Mouse (Mus musculus) gastrocnemius, postnatal 4 days (tissue): ENCODE measurements around the gene Obscn. TPM values are rescaled to one million over a fixed set of nuclear protein-coding genes. Genes with fewer than 3 reads are reported as not detected.
A peak's percentile ranks its signal among the peaks of the same experiment; 100 is the strongest.

ENCODE experiments used
- DNase-seq, 2 experiments: peaks; one replicate each; pipeline ENCODE4 v3.0.0; 2021 to 2022; ENCODE audit warnings: low spot score in 2 of 2, mixed read lengths in 2 of 2
- total RNA-seq, 2 experiments: library from RNA; stranded (reverse); gene quantifications; 2 replicates each; pipeline ENCODE4 v1.2.3; 2021

The Obscn gene
- total RNA-seq, 2 experiments from 2014 or later: 462 to 554 TPM

DNA sequence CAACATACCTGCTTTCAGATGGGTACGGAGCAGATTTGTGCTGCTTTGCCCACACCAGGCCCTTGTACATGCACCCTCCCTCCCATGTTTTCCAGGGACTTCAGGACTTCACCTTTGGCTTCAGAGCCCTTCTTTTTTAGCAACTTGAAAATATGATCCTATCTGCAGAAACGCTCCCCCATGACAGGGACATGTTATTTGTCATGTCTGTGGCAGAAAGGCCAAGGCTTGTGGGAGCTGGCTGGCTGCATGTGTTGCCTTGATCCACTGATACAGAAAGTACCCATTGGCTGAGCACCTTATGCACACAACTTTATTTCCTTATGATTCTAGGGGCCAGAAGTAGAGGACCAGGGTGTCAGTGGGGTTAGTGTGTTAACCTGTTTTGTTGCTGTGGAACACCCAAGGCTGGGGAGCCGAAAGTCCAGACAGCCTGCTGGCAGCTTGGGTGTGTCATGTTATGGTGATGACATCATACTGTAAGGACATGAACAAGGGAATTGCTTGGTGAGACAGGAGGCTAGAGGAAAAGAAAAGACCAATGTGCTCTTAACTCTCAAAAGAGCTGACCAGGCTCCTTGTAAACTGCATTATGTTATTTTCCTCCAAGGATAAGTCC is 150.8 kb downstream of the Obscn start:
- DNase-seq: no peak

DNA sequence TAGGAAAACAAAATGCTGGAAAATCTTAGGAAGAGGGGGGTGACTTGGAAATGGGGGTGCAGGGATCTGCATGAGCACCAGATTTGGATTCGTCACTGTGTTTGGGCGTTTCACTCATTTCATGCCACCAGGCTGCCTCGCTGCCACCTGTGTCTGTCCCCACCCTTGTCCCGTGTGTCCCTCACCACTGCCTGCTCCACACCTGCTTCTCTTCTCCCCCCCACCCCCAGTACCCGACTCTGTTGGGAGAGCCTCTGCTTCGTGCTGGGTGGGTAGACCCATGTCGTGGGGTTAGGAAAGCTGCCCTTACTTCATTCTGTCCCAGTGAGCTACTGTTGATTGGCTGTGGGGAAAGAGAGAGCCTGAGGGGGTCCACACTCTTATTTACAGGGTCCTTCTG is 151.5 kb downstream of the Obscn start:
- no peak for DNase-seq

DNA sequence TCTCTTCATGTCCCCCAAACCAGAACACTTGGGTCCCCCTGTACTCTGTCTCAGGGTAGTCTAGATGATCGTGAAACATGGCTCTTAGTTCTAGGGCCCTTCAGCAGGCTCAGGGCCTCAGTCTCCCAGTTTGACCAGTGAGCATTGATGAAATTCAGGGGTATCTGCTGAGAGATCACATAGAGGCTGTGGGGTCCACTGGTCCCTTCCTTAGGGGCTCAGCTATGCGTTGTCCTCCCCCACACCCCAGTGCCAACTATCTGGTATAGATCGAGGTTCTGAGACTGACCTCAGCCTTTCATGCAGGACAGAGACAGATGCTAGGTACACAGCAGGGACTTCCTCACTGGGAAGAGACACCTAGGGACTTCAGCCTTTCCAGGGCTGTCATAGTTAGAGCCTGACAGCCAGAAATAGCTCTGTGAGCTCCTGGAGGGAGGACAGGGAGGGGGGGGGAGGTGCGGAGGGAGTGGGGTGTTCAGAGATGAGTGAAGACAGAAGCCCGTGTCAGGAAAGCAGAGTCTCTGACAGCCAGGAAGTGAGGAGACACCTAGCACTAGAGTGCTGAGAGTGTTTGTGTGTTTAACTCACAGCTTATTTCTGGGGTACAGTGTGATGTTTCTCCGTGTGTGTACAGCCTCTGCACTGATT is 152.4 kb downstream of the Obscn start:
- no peak for DNase-seq

DNA sequence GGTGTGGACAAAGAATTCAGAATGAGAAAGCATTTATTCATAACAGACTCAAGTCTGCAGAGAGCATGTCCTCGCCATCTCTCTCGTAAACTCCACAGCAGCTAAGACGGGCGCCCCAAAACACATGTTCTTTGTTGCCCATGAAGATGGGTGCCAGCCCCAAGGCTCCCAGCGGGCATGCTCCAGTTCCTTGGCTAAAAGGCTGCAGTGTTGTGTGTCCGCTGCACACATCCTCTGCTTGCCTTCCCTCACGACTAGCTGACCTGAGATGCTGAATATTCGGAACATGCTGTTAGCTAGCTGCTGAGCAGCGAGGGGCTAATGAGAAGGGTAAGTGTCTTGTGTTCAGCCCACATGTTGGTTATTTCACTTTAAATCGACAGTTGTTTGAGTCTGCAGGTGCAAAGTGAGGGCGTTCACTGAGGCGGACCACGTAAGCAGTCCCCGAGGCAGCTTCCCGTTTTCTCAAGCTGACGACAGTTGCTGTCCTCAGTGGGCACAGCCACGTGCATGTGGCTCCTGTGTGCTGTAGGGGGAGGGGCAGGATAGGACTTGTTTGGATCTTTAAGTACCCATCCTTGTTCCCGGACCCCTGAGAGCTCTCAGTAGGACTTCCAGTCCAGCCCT is 153.6 kb downstream of the Obscn start:
- no peak for DNase-seq

DNA sequence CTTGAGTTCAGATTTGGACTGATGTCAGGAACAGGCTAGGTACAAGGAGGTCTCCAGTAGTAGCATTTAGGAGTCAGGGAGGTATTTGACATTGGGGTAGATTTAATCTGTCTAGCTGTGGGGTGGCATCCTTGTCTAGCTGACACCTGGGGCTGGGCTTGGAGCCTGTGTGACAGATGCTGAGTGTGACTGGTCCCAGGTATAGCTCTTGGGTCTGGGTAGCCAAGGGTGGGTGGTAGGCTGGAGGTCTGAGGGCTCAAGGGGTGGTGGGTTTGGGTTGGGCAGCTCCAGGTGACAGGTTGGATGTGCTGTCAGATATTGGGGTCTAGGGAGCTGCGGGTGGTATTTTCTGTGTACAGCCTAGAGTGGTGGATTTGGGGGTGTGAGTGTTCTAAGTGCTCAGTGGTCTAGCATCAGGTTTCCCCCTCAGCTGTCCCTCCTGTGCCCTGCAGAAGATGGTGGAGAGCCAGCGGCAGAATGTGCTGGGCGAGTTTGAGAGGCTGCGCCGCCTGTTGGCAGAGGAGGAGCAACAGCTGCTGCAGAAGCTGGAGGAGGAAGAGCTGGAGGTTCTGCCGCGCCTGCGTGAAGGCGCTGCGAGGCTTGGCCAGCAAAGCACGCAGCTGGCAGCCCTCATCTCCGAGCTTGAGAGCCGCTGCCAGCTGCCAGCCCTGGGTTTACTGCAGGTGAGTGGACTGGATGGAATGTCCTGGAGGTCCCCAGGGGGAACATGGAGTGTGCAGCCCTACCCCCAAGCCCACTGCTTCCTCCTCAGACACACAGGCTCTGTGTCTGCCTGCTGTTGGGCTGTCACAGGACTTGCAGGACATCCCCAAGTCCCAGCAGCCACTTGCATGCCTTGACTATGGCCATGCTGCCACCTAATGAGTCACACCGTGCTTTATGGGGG is 154.4 kb downstream of the Obscn start:
- peak; percentile 42 to 80 for DNase-seq

DNA sequence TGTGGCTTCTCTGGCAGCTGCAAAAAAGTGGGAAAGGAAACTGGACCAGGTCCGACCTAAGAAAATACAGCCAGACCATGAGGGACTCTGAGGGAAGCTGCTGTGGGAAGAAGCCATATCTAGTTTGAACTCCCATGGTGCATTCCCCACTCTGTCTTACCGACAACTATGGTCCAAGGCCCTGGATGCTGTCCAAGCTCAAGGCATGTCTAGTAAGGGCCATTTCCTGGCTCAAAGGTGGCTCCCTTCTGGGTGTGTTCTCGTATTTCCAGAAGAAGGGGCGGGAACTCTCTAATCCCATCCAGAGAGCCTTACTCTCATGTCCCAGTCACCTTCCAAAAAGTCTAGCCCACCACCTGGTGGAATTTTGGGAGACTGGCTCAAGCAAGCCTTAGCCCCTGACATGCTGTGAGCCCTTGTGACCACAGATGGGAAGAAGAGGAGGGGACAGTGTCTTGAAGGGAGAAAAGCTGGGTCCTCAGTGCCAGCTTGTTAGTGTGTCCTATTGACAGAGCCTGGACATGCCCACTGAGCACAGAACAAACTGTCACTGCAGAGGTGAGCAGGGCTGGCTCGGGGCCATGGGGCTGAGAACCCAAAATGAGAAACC is 155.7 kb downstream of the Obscn start:
- DNase-seq: no peak

DNA sequence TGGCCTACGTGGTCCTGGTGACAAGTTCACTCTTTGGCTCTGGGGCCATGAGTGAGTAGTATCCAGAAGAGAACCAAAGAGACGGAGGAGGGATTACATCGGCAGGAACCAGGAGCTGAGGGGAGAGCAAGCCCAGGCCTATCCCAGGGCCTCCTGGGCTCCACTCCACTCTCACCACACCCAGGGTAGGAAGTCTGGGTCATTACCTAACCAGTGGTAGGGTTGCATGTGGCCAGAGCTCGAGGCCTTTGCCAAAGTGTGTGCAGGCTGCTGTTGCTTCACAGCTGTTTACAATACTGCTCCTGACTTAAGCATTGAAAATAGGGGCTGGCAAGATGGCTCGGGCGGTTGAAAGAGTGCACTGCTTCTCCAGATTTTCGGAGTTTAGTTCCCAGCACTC is 156.5 kb downstream of the Obscn start:
- no peak for DNase-seq

DNA sequence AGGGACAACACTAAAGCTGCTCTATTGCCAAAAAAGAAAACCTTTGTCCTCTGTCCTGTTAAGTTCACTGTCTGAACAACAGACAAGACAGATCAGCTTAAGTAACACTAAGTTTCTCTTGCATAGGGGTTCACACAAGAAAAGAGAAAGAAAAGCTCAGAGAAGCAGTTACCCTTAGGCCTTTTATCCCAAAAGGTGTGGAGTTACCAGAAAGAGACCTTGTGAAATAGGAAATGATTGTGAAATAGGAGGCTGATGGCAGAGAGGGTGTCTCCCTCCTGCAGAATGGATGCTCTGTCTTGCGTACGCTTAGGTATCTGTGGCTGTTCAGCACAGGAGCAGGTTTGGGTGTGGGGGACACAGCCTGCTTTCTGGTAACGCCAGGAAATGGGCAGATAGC is 157.0 kb downstream of the Obscn start:
- no peak for DNase-seq

DNA sequence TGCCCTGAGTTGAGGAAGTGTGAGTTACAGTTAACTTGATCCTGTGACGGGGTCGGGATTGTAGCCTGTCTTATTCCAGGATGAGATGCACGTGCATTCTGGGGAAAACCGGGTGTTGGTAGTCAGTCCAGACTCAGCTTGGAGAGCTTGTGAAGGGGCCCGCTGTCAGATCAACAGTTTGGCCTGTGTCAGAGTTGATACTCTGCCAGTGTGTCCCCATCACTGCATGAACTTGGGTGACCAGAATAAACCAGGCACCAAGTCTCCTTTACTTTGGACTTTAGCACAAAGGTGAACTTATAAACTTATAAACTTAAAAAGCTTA is 157.5 kb downstream of the Obscn start:
- DNase-seq: no peak

DNA sequence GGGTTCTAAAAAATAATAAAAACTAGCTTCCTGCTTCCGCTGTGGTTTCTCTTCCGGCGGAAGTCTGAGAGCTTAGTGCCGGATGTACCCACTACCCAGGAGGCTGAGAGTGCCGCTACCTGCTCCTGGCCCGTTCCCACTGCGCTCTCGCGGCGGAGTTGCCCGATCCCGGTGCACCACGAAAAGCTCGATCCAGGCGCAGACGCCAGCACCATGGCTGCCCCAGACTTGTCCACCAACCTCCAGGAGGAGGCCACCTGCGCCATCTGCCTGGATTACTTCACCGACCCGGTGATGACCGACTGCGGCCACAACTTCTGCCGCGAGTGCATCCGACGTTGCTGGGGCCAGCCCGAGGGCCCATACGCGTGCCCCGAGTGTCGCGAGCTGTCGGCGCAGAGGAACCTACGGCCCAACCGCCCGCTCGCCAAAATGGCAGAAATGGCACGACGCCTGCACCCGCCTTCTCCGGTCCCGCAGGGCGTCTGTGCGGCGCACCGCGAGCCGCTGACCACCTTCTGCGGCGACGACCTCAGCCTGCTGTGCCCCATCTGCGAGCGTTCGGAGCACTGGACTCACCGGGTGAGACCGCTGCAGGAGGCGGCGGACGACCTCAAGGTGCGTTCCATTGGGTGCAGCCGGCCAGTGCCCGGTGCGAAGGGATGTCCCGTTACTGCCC is 158.0 kb downstream of the Obscn start, which contains the start of gene Trim11:
Trim11 (plus strand) TSS at position 67 of the 679 bp plus-strand sequence.
- DNase-seq: peak; percentile 27 to 56

DNA sequence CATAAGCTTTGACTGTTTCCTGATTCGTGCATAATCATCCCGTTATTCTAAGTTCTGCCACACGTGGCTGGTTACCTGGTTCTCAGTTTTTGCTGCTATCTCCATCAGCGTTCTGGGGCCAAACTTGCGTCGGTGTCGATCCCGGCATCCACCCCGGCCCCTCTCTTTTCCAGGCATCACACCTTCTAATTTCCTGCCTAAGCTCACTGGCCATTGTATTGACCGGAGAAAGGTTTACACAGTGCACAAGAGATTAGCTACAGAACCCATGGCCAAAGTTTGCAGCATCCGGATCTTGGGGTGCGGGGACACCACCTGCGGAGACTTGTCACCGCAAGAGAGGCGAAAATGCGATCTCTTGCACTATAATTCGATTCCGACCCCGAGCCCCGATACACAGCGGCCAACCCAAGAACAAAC is 158.6 kb downstream of the Obscn start:
- DNase-seq: no peak

DNA sequence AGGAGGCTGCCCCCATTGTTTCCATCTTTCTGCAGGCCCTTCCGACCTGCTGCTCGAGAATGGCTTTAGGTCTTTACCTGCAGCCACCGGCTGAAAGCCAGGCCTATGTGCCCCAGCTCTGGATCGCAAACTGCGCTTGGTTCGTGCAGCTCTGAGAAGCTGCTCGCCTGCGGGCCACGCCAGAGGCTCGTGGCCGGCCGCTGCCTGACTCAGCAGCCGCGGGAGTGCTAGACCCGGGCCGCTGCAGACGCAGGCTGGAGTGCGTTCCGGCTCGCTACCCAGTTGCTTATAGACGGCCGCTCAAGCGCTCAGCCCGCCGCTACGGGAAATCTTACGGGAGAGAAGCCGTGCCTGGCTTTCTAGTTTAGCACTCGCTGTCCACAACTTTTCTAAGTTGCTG is 159.1 kb downstream of the Obscn start:
- no peak for DNase-seq

DNA sequence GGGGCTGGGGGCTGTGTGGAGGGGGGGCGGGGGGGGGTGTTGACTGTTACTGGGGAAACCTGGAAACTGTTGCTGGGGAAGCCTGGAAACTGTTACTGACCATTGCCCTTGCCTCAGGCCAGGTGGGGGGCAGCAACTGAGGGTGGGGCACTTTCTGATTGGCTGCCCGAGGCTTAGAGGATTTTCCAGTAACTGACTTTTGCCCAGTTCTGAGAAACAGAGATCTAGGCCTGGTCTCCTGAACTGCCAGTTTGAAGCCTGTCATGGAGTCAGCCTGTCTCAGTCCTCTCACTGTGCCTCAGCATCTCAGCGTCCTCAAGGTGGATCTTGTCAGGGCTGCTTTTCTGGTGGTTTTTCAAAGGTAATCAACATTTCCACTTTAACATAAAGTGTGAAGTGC is 161.8 kb downstream of the Obscn start:
- DNase-seq: no peak

DNA sequence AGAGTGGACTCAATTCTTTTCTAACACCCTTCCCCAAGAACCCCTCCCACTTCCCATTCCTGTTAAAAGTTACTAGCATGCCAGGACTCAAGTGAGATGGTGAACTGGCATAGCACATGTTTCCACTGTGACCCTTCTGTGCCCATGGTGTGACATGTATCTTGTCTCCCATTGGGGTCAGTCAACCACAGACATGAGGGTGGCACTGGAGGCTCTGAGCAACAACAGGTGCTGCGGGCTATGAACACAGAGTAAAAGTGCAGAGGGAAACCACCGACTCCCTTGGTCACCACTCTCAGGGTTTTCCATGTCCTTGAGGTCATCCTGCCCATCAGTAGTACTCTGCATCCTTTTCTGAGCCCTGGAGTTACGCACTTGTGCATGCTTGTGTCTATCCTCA is 164.4 kb downstream of the Obscn start:
- no peak for DNase-seq

DNA sequence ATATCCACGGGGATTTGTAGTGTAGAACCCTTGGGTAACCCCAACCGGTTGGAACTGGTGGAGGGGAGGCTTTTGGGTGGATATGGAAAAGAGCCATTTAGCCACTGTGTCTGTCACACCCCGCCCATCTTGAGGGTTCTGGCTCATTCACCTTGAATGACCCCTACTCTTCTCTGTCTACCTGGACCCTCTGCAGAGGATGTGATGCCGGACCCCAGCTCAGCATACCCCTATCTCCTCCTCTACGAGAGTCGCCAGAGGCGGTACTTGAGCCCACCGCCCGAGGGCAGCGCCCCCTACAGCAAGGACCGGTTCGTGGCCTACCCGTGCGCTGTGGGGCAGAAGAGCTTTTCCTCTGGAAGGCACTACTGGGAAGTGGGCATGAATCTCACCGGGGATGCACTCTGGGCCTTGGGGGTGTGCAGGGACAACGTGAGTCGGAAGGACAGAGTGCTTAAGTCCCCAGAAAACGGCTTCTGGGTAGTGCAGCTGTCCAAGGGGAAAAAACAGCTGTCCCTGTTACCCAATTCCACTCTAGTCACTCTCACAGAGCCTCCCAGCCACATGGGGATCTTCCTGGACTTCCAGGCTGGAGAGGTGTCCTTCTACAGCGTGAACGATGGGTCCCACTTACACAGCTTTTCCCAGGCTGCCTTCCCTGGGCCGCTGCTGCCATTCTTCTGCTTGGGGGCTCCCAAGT is 165.2 kb downstream of the Obscn start:
- no peak for DNase-seq

DNA sequence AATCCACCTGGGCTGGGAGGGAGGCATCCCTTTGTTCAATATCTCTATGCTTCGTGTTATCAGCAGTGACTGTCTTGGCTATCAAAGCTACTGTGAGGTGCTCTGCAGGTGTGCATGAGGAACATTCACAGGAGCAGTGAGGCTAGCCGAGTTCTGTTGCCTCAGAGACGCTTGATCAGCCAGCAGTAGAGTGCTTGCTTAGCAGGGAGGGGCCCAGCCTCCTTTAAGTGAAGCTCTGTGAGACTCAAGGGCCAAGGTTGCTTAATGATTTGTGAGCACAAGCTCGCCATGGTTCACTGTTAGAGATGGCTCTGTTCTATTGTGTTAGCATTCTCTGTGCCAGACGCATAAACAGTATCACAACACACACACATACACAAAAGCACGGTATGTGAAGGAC is 166.5 kb downstream of the Obscn start:
- no peak for DNase-seq

DNA sequence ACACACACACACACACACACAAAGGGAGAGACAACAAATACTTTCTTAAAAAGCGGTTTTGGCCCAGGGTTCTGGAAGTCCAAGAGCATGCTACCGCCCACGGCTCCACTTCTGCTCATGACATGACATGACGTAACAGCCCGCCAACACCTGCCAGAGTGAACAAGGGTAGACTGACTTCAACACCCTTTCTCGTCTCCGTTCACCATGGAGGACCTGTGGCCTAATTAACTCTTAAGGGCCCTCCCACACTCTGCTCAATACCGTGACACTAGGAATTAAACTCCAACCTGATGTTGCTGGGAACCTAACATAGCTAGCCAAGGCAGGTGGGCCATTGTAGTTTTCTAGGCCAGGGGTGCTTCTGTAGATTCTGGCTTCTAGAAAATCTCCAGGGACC is 167.2 kb downstream of the Obscn start:
- DNase-seq: no peak

DNA sequence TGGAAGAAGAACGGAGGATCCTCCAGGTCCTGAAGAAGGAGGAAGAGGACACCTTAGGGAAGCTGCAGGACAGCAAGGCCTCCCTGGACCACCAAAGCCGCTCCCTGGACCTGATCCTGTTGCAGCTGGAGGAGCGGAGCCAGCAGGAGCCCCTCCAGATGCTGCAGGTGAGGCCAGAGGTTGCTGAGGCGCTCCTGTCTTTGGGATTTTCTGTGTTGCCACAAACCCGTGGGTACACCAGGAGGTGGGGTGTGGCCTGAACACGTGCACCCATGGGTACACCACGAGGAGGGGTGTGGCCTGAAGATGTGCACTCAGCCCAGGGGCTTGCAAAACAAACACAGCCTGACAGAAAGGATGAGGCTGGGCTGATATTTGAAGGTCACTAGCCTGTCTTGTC is 167.7 kb downstream of the Obscn start:
- DNase-seq: no peak

DNA sequence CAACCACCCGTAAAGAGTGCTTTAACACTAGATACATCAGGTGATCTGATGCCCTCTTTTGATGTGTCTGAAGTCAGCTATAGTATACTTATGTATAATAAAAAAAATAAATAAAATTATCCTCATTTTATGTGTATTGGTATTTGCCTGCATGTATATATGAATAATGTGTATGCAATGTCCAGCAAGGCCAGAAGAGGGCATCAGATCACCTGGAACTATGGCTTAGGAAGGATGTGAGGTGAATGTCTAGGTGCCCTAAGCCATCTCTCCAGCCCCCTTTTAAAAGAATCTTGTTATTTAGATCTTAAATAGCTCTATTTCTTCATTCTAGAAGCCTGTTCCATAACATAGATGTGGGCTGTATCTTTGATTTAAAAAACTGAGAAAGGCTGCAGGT is 168.9 kb downstream of the Obscn start:
- DNase-seq: no peak
